ENCODE assay signal across 12 mouse cellular contexts in genomic region chr3:27478563-27479156, GRCm38 (mm10).
DNase-seq lines count a peak whose midpoint lies in the region; ATAC-seq and TF ChIP-seq lines count a peak whose summit lies in the region.
"Had no signal": no experiment of that assay in that cellular context is flagged by ENCODE, and none has a peak within 500 bp of the region (broad histone marks: within the 10 kb centered on the region; RNA-seq: fewer than 3 reads in every experiment).

No protein-coding gene starts in this region.

- peaks cover 15 to 30% of the 10 kb centered on the region in 2 experiments for H3K4me1 ChIP-seq in heart, embryonic 14.5 days (ENCODE audit: control insufficient read depth in 2 of 2, insufficient read depth in 2 of 2, low read length in 2 of 2)
- no peaks in the 10 kb centered on the region for H3K4me1 ChIP-seq in midbrain, embryonic 14.5 days (ENCODE audit: control insufficient read depth, insufficient read depth, low read length)
- no peaks in the 10 kb centered on the region for H3K4me1 ChIP-seq in midbrain, embryonic 10.5 days
- no peaks in the 10 kb centered on the region for H3K4me1 ChIP-seq in hindbrain, postnatal 0 days (ENCODE audit: insufficient read depth, low read length)
- H3K4me1 ChIP-seq in midbrain, embryonic 15.5 days: no peaks in the 10 kb centered on the region
- H3K4me1 ChIP-seq: neural tube, embryonic 13.5 days had no signal

- H3K9ac ChIP-seq in heart, embryonic 14.5 days (ENCODE audit: low read length): no peak overlapping the region
- no peak overlapping the region for H3K9ac ChIP-seq in midbrain, embryonic 14.5 days (replicated peaks; ENCODE audit: low read length)
- no peak overlapping the region for H3K9ac ChIP-seq in hindbrain, postnatal 0 days (replicated peaks; ENCODE audit: low read length)
- H3K9ac ChIP-seq in midbrain, embryonic 15.5 days: no peak overlapping the region
- H3K9ac ChIP-seq: neural tube, embryonic 13.5 days had no signal

- no peak for DNase-seq in heart, adult 18-20 months
- peak; percentile 38 for DNase-seq in midbrain, embryonic 14.5 days
- DNase-seq in midbrain, embryonic 10.5 days (ENCODE audit: low spot score): no peak
- DNase-seq in hindbrain, postnatal 0 days (ENCODE audit: low spot score): peak; percentile 78
- DNase-seq in B cell, adult 2 months: no peak
- DNase-seq: gastrocnemius, postnatal 10 days; kidney, postnatal 14 days; lung, postnatal 4 days had no signal

- H3K4me3 ChIP-seq in heart, embryonic 14.5 days (ENCODE audit: control insufficient read depth in 1 of 2, insufficient read depth in 1 of 2, low read depth in 1 of 2, low read length in 2 of 2): no peak overlapping the region
- no peak overlapping the region for H3K4me3 ChIP-seq in midbrain, embryonic 14.5 days (replicated peaks; ENCODE audit: low read depth, low read length)
- no peak overlapping the region for H3K4me3 ChIP-seq in midbrain, embryonic 10.5 days
- no peak overlapping the region for H3K4me3 ChIP-seq in hindbrain, postnatal 0 days (ENCODE audit: low read length)
- no peak overlapping the region for H3K4me3 ChIP-seq in midbrain, embryonic 15.5 days
- H3K4me3 ChIP-seq: neural tube, embryonic 13.5 days had no signal

- peaks cover 45% of the 10 kb centered on the region for H3K36me3 ChIP-seq in heart, embryonic 14.5 days (ENCODE audit: control insufficient read depth, insufficient read depth, low read length)
- no peaks in the 10 kb centered on the region for H3K36me3 ChIP-seq in midbrain, embryonic 14.5 days (ENCODE audit: control insufficient read depth, insufficient read depth, low read length)
- H3K36me3 ChIP-seq in midbrain, embryonic 10.5 days: peaks cover 15% of the 10 kb centered on the region
- no peaks in the 10 kb centered on the region for H3K36me3 ChIP-seq in hindbrain, postnatal 0 days (ENCODE audit: insufficient read depth, low read length)
- no peaks in the 10 kb centered on the region for H3K36me3 ChIP-seq in midbrain, embryonic 15.5 days (replicated peaks)

- H3K9me3 ChIP-seq in heart, embryonic 14.5 days (ENCODE audit: control insufficient read depth, low read length): no peaks in the 10 kb centered on the region
- H3K9me3 ChIP-seq in midbrain, embryonic 14.5 days (ENCODE audit: control insufficient read depth, low read length): no peaks in the 10 kb centered on the region
- H3K9me3 ChIP-seq in midbrain, embryonic 10.5 days (replicated peaks): no peaks in the 10 kb centered on the region
- no peaks in the 10 kb centered on the region for H3K9me3 ChIP-seq in hindbrain, postnatal 0 days (ENCODE audit: low read length)
- H3K9me3 ChIP-seq in midbrain, embryonic 15.5 days: no peaks in the 10 kb centered on the region
- H3K9me3 ChIP-seq: neural tube, embryonic 13.5 days had no signal

- WGBS in heart, embryonic 14.5 days: 91% methylated on average over 16 of the region's 16 CpGs
- WGBS in midbrain, embryonic 14.5 days: 89% methylated on average over 16 of the region's 16 CpGs
- WGBS in midbrain, embryonic 10.5 days: 94% methylated on average over 16 of the region's 16 CpGs
- WGBS in hindbrain, postnatal 0 days: 49% methylated on average over 16 of the region's 16 CpGs
- WGBS in midbrain, embryonic 15.5 days: 85% methylated on average over 16 of the region's 16 CpGs

- H3K27ac ChIP-seq in heart, embryonic 14.5 days (replicated peaks in 1 of 2; ENCODE audit: control insufficient read depth in 1 of 2, insufficient read depth in 1 of 2, low read depth in 2 of 2, low read length in 2 of 2): peak overlapping the region; percentile 15 to 74; a peak in 3 of 4 replicates
- no peak overlapping the region for H3K27ac ChIP-seq in midbrain, embryonic 14.5 days (replicated peaks; ENCODE audit: low read depth, low read length)
- H3K27ac ChIP-seq in midbrain, embryonic 10.5 days (replicated peaks): no peak overlapping the region
- peak overlapping the region; percentile 41; the same call in 1 of the 2 replicates for H3K27ac ChIP-seq in hindbrain, postnatal 0 days
- H3K27ac ChIP-seq in midbrain, embryonic 15.5 days: no peak overlapping the region; the same call in 1 of the 2 replicates
- H3K27ac ChIP-seq: neural tube, embryonic 13.5 days had no signal

- H3K4me2 ChIP-seq in heart, embryonic 14.5 days (ENCODE audit: low read length): no peak overlapping the region
- H3K4me2 ChIP-seq in midbrain, embryonic 14.5 days (ENCODE audit: low read length): no peak overlapping the region
- H3K4me2 ChIP-seq in hindbrain, postnatal 0 days (ENCODE audit: low read depth, low read length): no peak overlapping the region
- H3K4me2 ChIP-seq in midbrain, embryonic 15.5 days: no peak overlapping the region
- H3K4me2 ChIP-seq: neural tube, embryonic 13.5 days had no signal

- TF ChIP-seq CTCF in hindbrain, postnatal 0 days (IDR thresholded peaks at IDR 0.05; ENCODE audit: low read depth): no peak

- no peaks in the 10 kb centered on the region for H3K27me3 ChIP-seq in heart, embryonic 14.5 days (ENCODE audit: control insufficient read depth, insufficient read depth, low read length)
- H3K27me3 ChIP-seq in midbrain, embryonic 14.5 days (ENCODE audit: control insufficient read depth, insufficient read depth, low read length): no peaks in the 10 kb centered on the region
- no peaks in the 10 kb centered on the region for H3K27me3 ChIP-seq in midbrain, embryonic 10.5 days (ENCODE audit: low read depth, poor library complexity, severe bottlenecking)
- no peaks in the 10 kb centered on the region for H3K27me3 ChIP-seq in hindbrain, postnatal 0 days (ENCODE audit: insufficient read depth, low read length)
- no peaks in the 10 kb centered on the region for H3K27me3 ChIP-seq in midbrain, embryonic 15.5 days (replicated peaks)
- H3K27me3 ChIP-seq: neural tube, embryonic 13.5 days had no signal

- no peak for ATAC-seq in heart, embryonic 14.5 days (ENCODE audit: insufficient number of reproducible peaks, insufficient read depth, low FRiP score, low read depth)
- ATAC-seq in midbrain, embryonic 14.5 days (ENCODE audit: low FRiP score, low TSS enrichment): no peak
- ATAC-seq in hindbrain, postnatal 0 days: peak; percentile 58
- peak; percentile 70; the same call in 1 of the 2 replicates for ATAC-seq in midbrain, embryonic 15.5 days (replicated peaks)
- ATAC-seq: inflammation-experienced regulatory T-cells, adult 6 months had no signal

Comparison
In these comparisons a context has a peak if more than half of its experiments do, and no peak if none do; other contexts are left out.
1. ATAC-seq: peak in hindbrain, postnatal 0 days (single experiment) and midbrain, embryonic 15.5 days (single experiment); none in heart, embryonic 14.5 days (single experiment) and midbrain, embryonic 14.5 days (single experiment).
2. DNase-seq: peak in midbrain, embryonic 14.5 days (single experiment) and hindbrain, postnatal 0 days (single experiment); none in heart, adult 18-20 months (0 of 2), midbrain, embryonic 10.5 days (single experiment) and B cell, adult 2 months (0 of 2).
3. H3K27ac ChIP-seq: peak in heart, embryonic 14.5 days (2 of 2) and hindbrain, postnatal 0 days (single experiment); none in midbrain, embryonic 14.5 days (single experiment), midbrain, embryonic 10.5 days (single experiment) and midbrain, embryonic 15.5 days (single experiment).